Mouse (Mus musculus): ENCODE data around the gene Fzd2.

DNA sequence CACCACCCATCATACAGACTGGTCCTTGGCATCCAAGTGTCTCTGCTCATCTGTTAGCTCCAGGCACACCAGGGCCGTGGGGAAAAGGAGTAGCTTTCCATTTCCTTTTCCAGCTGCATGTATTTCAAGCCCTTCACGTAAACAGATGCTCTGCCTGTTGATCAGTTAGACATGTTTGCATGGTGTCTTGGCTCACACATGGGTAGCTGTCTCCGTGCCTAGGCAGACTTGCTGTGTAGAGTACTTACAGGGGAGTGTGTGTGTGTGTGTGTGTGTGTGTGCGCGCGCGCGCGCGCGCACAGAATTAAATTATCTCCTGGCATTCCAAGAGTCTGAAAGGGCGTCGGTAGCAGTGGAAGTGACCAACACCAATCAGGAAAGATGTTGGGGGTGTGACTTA, 42.0 kb downstream of the Fzd2 start:
- TF ChIP-seq CTCF (IDR thresholded peaks at IDR 0.05; ENCODE audit: control insufficient read depth, insufficient read depth, insufficient replicate concordance, low read depth, low read length) (no peak), POLR2A (IDR thresholded peaks at IDR 0.05; ENCODE audit: control insufficient read depth, low read depth, low read length) (no peak)

All from testis, adult 2 months (tissue).